In genomic region chr4:96696614-96697360, GRCm38 (mm10) we compare ENCODE assay signal across 8 mouse cellular contexts. TPM values are rescaled to one million over a fixed set of nuclear protein-coding genes. Genes with fewer than 3 reads are reported as not detected.
DNase-seq lines count a peak whose midpoint lies in the region; ATAC-seq and TF ChIP-seq lines count a peak whose summit lies in the region.

No protein-coding gene starts in this region.

- TF ChIP-seq EP300 in heart, adult 2 months (IDR thresholded peaks at IDR 0.05; ENCODE audit: insufficient read depth, low read depth, low read length) = no peak

- no peak for TF ChIP-seq POLR2A in heart, adult 2 months (IDR thresholded peaks at IDR 0.05; ENCODE audit: insufficient read depth, low read depth, low read length)

- WGBS in heart, adult 2 months = 29% methylated on average over 13 of the region's 13 CpGs
- 23% methylated on average over 13 of the region's 13 CpGs for WGBS in forebrain, embryonic 16.5 days
- WGBS in intestine, embryonic 14.5 days = 35% methylated on average over 13 of the region's 13 CpGs
- WGBS in midbrain, embryonic 15.5 days = 37% methylated on average over 13 of the region's 13 CpGs

- no peaks in the 10 kb centered on the region for H3K79me2 ChIP-seq in heart, adult 2 months (replicated peaks; ENCODE audit: control insufficient read depth, insufficient read depth, low read length)

- H3K4me2 ChIP-seq in forebrain, embryonic 16.5 days (ENCODE audit: low read length) = peak overlapping the region; percentile 46
- H3K4me2 ChIP-seq in intestine, embryonic 14.5 days (ENCODE audit: low read length) = no peak overlapping the region
- H3K4me2 ChIP-seq in midbrain, embryonic 15.5 days = peak overlapping the region; percentile 29

- no peaks in the 10 kb centered on the region for H3K4me1 ChIP-seq in heart, adult 2 months (ENCODE audit: control insufficient read depth, insufficient read depth, low read length)
- H3K4me1 ChIP-seq in forebrain, embryonic 16.5 days (replicated peaks; ENCODE audit: control insufficient read depth, insufficient read depth, low read length) = peaks cover 19% of the 10 kb centered on the region
- H3K4me1 ChIP-seq in intestine, embryonic 14.5 days (replicated peaks; ENCODE audit: control insufficient read depth, insufficient read depth, low read length) = no peaks in the 10 kb centered on the region; the same call in 1 of the 2 replicates
- H3K4me1 ChIP-seq in midbrain, embryonic 15.5 days = peaks cover 11% of the 10 kb centered on the region; the same call in 1 of the 2 replicates

- TF ChIP-seq CTCF in heart, adult 2 months (IDR thresholded peaks at IDR 0.05) = peak; percentile 51

- no peaks in the 10 kb centered on the region for H3K27me3 ChIP-seq in heart, adult 2 months (ENCODE audit: control insufficient read depth, insufficient read depth, low read length)
- no peaks in the 10 kb centered on the region for H3K27me3 ChIP-seq in forebrain, embryonic 16.5 days (replicated peaks; ENCODE audit: control insufficient read depth, insufficient read depth, low read length)
- H3K27me3 ChIP-seq in intestine, embryonic 14.5 days (replicated peaks; ENCODE audit: control insufficient read depth, insufficient read depth, low read length) = no peaks in the 10 kb centered on the region
- no peaks in the 10 kb centered on the region for H3K27me3 ChIP-seq in midbrain, embryonic 15.5 days (replicated peaks)

- no peak overlapping the region for H3K9ac ChIP-seq in heart, adult 2 months (ENCODE audit: low read depth, low read length)
- H3K9ac ChIP-seq in forebrain, embryonic 16.5 days (replicated peaks; ENCODE audit: low read depth, low read length) = peak overlapping the region; percentile 5; the same call in 1 of the 2 replicates
- no peak overlapping the region for H3K9ac ChIP-seq in intestine, embryonic 14.5 days (ENCODE audit: low read length)
- H3K9ac ChIP-seq in midbrain, embryonic 15.5 days = no peak overlapping the region

- intact Hi-C loops in heart, adult 2 months (cut with DNase I) = no loop called here
- intact Hi-C loops in left cerebral cortex, postnatal 36 days (cut with DNase I) = loop anchor here (5.0 kb wide), 3 partner anchors 1051 to 1751 kb away; no protein-coding TSS in a partner anchor

- peak; percentile 83 for ATAC-seq in forebrain, embryonic 16.5 days
- ATAC-seq in intestine, embryonic 14.5 days (replicated peaks; ENCODE audit: low FRiP score, low TSS enrichment, low read depth) = no peak
- ATAC-seq in midbrain, embryonic 15.5 days (replicated peaks) = peak; percentile 84

- DNase-seq in heart, adult 2 months = no peak
- DNase-seq in heart, adult 9 months (ENCODE audit: low spot score in 2 of 2) = no peak
- DNase-seq in cerebellum, adult 11-12 months = peak; percentile 59
- DNase-seq in intestine, embryonic 14.5 days (ENCODE audit: low spot score) = peak; percentile 67
- DNase-seq in left cerebral cortex, postnatal 36 days (ENCODE audit: low spot score in 2 of 2) = peak; percentile 64 to 70
- peak; percentile 66 for DNase-seq in testis, postnatal 10 days (ENCODE audit: low spot score)

- H3K4me3 ChIP-seq in heart, adult 2 months = no peak overlapping the region
- H3K4me3 ChIP-seq in forebrain, embryonic 16.5 days (replicated peaks; ENCODE audit: low read length) = 0 out of 2 replicates have a peak overlapping the region, but pooled peaks have one; percentile 9
- no peak overlapping the region for H3K4me3 ChIP-seq in intestine, embryonic 14.5 days (ENCODE audit: low read depth, low read length)
- H3K4me3 ChIP-seq in midbrain, embryonic 15.5 days = no peak overlapping the region

- no peak overlapping the region for H3K27ac ChIP-seq in heart, adult 2 months
- peak overlapping the region; percentile 90 for H3K27ac ChIP-seq in forebrain, embryonic 16.5 days (ENCODE audit: low read length)
- H3K27ac ChIP-seq in intestine, embryonic 14.5 days (ENCODE audit: low read depth) = no peak overlapping the region
- H3K27ac ChIP-seq in midbrain, embryonic 15.5 days = peak overlapping the region; percentile 55

- H3K36me3 ChIP-seq in heart, adult 2 months (ENCODE audit: control insufficient read depth, insufficient read depth, low read length) = no peaks in the 10 kb centered on the region
- H3K36me3 ChIP-seq in forebrain, embryonic 16.5 days (ENCODE audit: control insufficient read depth, insufficient read depth) = no peaks in the 10 kb centered on the region
- H3K36me3 ChIP-seq in intestine, embryonic 14.5 days (ENCODE audit: control insufficient read depth, insufficient read depth, low read length) = no peaks in the 10 kb centered on the region
- no peaks in the 10 kb centered on the region for H3K36me3 ChIP-seq in midbrain, embryonic 15.5 days (replicated peaks)

- H3K9me3 ChIP-seq in forebrain, embryonic 16.5 days (ENCODE audit: control insufficient read depth, low read length) = no peaks in the 10 kb centered on the region
- H3K9me3 ChIP-seq in intestine, embryonic 14.5 days (ENCODE audit: control insufficient read depth, low read length) = no peaks in the 10 kb centered on the region
- H3K9me3 ChIP-seq in midbrain, embryonic 15.5 days = no peaks in the 10 kb centered on the region

RNA-seq across cellular contexts. Expression of gene Cyp2j5, which starts 32.8 kb away (rescaled TPM):
- total RNA-seq in heart, adult 2 months (2021) = not detected
- polyA plus RNA-seq in heart, adult 2 months (2012; rRNA removed) = 0.15 TPM in 1 of 2 replicates, not detected in the other
- polyA plus RNA-seq in forebrain, embryonic 16.5 days (2015; fragmentation: Nextera tagmentation; extraction: Ambion mirVana) = not detected in 2 replicates
- not detected in 2 replicates for polyA plus RNA-seq in intestine, embryonic 14.5 days (2014; fragmentation: Nextera tagmentation; extraction: Ambion mirVana)
- total RNA-seq in left cerebral cortex, postnatal 36 days (2021) = not detected
- polyA plus RNA-seq in midbrain, embryonic 15.5 days (2015; fragmentation: Nextera tagmentation; extraction: Ambion mirVana) = not detected in 2 replicates

Comparison
In these comparisons a context has a peak if more than half of its experiments do, and no peak if none do; other contexts are left out.
1. DNase-seq: peak in cerebellum, adult 11-12 months (single experiment), intestine, embryonic 14.5 days (single experiment), left cerebral cortex, postnatal 36 days (2 of 2) and testis, postnatal 10 days (single experiment); none in heart, adult 2 months (0 of 2) and heart, adult 9 months (0 of 2).
2. H3K27ac ChIP-seq: peak in forebrain, embryonic 16.5 days (single experiment) and midbrain, embryonic 15.5 days (single experiment); none in heart, adult 2 months (single experiment) and intestine, embryonic 14.5 days (single experiment).